Mouse (Mus musculus) adrenal gland, adult 8-10 months (tissue): ENCODE measurements at regions not wholly inside any gene's neighbourhood (a gene's known extent, or its start where the extent isn't known, plus 50 kb on each side); places are given as distances from the start of the nearest gene placed in this dataset.

Experiments used
- DNase-seq: peaks from one replicate; pipeline ENCODE4 v3.0.0; 2022

GRCm38 (mm10) chr8:79587258-79587657 lies 52.2 kb upstream of the Otud4 start:
- peak; percentile 7 for DNase-seq

DNA sequence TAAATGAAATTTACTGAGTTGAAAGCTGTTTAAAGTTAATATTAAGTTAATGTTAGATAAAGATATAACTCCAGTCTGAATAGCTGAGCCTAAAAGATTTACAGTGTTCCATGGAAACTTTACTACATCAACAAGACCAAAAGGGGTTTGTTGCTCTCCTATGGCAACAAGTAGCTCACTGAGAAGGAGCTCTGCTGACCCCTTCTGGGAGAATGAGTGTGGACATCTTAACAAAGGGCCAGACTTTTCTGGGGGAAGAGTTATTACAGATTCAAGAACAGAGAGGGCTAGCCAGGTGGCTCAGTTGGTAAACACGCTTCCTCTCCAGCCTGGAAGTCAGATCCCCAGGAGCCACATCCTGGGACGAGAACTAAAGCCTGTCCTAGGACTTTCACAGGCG lies 54.5 kb upstream of the Otud4 start:
- peak; percentile 17 for DNase-seq

- DNase-seq: no peak
Measured at GRCm38 (mm10) chr8:79583326-79583725, 56.1 kb upstream of the Otud4 start.

DNA sequence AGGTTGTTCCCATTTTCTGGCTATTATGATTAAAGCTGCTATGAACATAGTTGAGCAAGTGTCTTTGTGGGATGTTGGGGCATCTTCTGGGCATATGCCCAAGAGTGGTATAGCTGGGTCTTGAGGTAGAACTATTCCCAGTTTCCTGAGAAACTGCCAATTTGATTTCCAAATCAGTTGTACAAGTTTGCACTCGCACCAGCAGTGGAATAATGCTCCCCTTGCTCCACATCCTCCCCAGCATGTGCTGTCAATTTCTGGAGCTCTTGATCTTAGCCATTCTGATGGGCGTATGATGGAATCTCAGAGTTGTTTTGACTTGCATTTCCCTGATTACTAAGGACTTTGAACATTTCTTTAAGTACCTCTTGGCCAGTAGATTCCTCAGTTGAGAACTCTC lies 57.2 kb upstream of the Otud4 start:
- DNase-seq: no peak

GRCm38 (mm10) chr8:79576086-79576485 lies 63.3 kb upstream of the Otud4 start:
- DNase-seq: peak; percentile 18

DNA sequence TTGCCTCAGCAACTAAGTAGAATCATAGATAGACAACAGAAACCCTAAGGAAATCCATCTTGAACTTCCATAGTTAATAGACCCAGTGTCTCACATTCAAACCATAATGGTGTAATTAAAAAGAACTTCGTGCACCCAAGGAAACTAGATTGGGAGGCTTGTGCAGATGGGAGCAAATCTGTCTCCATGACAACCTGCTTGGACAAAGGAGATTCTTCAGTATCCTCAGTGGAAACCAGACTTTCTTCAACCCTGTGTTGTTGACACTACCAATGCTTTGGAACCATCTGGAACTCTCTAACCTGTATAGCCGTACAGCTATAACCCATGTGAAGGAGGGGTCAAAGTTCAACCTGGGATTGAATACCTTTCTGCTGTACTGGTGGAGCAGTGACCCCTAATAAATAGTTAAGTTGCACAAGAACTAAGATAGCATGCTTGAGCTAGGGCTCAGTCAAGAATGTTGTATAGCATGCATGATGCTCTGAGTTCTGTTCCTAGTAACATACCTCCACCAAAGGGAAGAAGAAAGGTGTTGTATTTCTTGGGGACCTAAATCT lies 64.2 kb upstream of the Otud4 start:
- no peak for DNase-seq

- no peak for DNase-seq
Measured at GRCm38 (mm10) chr8:79573491-79573890, 65.9 kb upstream of the Otud4 start.

DNA sequence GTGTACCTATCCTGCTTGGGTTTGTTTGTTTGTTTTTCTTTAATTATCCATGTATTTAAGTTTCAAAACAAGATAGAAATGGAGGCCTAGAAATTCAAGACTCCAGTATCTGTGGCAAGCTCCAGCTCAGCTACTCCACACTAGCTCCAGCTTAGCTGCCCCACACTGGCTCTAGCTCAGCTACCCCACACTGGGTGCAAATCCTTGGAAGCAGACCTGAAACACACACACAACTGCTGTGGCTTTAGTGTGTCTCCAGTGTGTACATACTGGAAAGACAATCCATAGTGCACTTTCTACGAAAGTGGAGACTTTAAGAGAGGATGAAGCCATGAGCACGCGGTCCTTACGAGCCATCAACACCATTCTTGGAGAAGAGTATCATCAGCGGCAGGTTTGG lies 66.9 kb upstream of the Otud4 start:
- DNase-seq: no peak

DNA sequence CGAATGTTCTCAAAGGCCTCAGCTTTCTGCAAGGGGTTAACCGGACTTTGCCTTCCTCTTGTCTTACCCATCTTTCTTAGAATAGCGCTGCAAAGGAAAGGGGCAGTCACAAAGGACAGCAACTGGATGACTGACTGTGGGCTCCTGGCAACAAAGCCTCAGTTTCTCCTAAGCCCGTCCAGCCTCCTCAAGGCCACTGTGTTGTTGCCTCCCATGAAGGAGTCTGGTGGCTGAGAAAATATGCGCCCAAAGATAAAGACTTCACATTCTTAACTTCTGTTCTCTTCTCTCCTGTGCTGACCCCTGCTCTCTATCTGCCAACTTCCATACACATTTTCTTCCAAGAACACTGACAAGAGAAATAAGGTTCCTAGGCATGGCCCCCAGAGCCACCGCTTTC lies 76.3 kb upstream of the Otud4 start:
- no peak for DNase-seq

DNA sequence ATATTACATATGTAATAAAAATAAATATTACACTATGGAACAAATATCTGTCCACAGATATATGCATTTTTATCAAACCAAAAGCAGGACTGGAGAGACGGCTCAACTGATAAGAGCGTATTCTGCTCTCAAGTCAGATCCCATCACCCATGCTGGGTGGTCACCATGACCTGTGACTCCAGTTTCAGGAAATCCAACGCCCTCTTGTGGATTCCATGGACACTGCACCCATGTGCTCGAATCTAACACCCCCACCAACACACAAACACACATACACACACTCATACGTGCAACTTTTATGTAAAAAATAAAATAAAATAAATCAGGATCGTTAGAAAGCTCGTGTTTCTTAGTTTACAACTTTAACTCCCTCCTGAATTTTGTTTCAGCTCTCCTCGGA lies 76.7 kb upstream of the Otud4 start:
- no peak for DNase-seq

GRCm38 (mm10) chr8:79562071-79562581 lies 77.3 kb upstream of the Otud4 start:
- no peak for DNase-seq

DNA sequence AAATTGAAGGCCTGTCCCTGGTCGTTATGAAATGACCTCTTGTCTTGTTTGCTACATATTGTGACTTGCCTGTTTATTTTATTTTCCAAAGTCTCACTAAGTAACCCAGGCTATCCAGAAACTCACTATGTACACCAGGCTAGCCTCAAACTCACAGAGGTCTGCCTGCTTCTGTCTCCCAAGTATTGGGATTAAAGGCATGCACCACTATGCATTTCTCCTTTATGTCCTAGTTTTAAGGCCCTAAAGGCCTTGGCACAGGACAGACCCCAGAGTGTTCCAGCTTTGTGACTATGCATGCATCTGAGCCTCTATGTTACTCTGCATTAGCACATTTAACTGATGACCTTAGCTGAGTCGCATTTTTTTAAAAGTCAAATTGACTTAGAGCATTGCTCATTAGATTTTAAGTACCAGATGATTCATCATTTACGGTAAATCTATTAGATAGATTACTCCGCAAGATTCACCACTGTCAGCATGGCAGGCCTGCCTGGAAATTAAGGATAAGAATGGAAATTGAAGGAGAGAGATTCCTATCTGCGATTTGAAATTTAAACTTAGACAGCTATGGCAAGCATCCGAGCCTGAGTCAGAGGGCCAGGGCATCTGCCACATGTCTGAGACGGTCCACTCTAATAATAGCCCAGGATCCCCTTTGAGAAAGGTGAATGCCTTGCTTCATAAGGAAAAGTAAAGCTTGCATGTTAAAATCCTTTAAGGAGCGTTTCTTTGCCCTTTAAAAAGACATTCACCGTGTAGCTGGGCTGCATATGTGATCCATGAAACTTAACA lies 78.0 kb upstream of the Otud4 start:
- no peak for DNase-seq

DNA sequence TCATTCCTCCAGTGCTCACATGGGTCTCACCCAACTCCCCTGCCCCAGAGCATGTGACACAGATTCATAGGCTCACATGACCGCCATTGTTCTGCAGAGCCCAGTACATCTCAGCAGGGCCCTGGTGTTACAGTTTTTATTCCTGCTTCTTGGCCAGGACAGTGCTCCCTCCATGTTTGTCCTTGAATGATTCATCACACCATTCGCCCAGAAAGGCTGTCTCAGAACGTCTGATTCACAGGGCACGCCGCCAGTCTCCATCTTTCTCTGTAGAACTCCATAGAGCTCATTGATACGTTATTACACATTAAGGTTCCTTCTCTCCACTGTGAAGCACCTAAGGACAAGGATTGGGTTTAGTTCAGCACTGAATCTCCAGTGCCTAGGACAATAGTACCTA lies 79.9 kb upstream of the Otud4 start:
- DNase-seq: peak; percentile 78

- DNase-seq: no peak
Measured at GRCm38 (mm10) chr8:79554311-79554710, 85.1 kb upstream of the Otud4 start.

- no peak for DNase-seq
Measured at GRCm38 (mm10) chr8:79550151-79550550, 89.3 kb upstream of the Otud4 start.

GRCm38 (mm10) chr8:79548156-79548555 lies 91.3 kb upstream of the Otud4 start:
- DNase-seq: no peak

GRCm38 (mm10) chr8:79545866-79546373 lies 93.5 kb upstream of the Otud4 start:
- DNase-seq: no peak

GRCm38 (mm10) chr8:79542461-79542860 lies 97.0 kb upstream of the Otud4 start:
- DNase-seq: no peak

- no peak for DNase-seq
Measured at GRCm38 (mm10) chr8:79540053-79540452, 99.4 kb upstream of the Otud4 start.

DNA sequence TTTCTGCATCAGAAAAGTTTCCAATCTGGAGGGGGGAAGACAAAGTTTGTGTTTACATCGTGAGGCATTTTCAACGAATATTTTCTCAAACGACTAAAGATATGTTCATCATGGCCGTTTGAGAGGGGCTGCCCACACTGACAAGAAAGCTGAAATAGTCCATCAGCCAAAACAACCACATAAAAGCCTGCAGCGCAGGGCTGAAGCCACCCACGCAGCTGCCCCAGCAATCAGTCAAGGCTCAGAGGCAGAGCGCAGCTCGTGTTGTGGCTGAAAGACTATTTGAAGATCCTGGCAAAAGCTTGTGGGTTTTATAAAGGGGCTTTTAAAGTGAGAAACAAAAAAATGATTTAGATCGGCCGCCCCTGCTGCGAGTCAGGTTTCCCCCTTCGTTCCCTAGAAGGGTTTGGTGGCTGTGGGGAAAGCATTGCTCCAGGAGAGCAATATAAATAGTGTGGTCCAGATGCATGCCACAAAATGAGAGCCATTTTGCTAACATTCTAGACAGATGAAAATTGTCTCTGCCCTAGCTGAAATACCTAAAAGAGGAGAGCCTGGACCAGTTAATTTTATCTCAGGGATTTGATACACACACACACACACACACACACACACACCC lies 105.0 kb upstream of the Otud4 start:
- no peak for DNase-seq

- peak; percentile 10 for DNase-seq
Measured at GRCm38 (mm10) chr8:79529556-79529955, 109.9 kb upstream of the Otud4 start.

- DNase-seq: no peak
Measured at GRCm38 (mm10) chr8:79522040-79522439, 117.4 kb upstream of the Otud4 start.

DNA sequence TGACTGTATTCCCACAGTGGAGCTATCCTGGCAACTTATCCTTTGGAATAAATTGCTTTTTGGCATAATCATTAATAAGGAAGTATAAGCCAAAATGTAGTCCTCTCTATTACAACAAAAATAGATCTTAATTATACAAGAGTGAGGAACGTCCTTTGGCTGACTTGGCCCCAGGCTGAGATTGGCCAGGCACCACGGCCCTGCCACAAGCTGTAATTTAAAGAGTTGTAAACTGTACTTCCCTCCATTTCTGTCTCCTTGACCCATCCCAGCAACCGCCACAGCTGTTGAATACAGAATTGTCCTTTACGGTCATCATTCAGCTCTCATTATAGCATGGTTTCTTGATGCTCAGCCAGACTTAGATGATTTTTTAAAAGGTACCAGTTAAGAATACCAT lies 119.6 kb upstream of the Smad1 start:
- no peak for DNase-seq
